Mouse (Mus musculus): ENCODE measurements around the gene Dph7. TPM values are rescaled to one million over a fixed set of nuclear protein-coding genes. Genes with fewer than 3 reads are reported as not detected.
A peak's percentile ranks its signal among the peaks of the same experiment; 100 is the strongest.

Gene Dph7
- polyA plus RNA-seq, 1 experiment from 2014 or later = 31.2 TPM

DNA sequence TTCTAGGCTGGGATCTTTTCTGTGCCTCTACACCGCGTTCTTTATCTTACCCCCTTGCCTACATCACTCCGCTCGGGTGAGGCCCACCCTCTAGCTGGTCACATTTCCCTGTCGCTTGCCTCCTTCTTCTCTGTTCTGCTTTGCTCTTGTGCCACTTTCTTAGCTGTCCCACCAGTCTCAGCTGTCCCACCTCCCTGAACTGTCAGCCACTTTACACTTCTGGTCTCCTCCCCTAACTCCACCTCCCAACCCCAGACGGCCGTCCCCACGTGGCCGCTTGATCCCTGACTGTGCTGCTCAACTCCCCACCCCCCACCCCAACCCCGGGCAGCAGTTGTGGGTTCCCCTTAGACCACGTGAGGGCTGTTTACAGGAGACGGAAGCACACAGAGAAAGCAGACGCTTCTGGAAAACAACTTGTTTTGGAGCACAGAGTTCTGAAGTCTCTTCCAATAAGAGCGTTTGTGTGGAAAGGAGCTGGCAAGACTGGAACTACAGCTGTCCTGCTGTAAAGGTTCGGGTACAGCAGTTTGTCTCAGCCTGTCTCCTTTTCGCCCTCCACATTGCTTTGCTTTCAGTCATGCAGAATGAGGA, 13.6 kb downstream of the Dph7 start, which contains the start of gene Pnpla7:
Gene Pnpla7, plus strand, starts transcription at position 330 of the 594 bp plus-strand sequence.
- H3K4me3 ChIP-seq (replicated peaks) = peak within 1 kb of the TSS; percentile 77
- H3K9ac ChIP-seq = peak within 1 kb of the TSS; percentile 80
- no peaks in the 10 kb centered on the region for H3K9me3 ChIP-seq
- peaks cover 25% of the 10 kb centered on the region for H3K36me3 ChIP-seq (replicated peaks)
- peaks cover 21% of the 10 kb centered on the region for H3K4me1 ChIP-seq
- no peaks in the 10 kb centered on the region for H3K27me3 ChIP-seq
- peak; percentile 51 for ATAC-seq (ENCODE audit: low FRiP score)
- H3K27ac ChIP-seq = peak within 1 kb of the TSS; percentile 91
- under 1% methylated on average over 16 of the region's 16 CpGs for WGBS
- peak within 1 kb of the TSS; percentile 94 for H3K4me2 ChIP-seq

DNA sequence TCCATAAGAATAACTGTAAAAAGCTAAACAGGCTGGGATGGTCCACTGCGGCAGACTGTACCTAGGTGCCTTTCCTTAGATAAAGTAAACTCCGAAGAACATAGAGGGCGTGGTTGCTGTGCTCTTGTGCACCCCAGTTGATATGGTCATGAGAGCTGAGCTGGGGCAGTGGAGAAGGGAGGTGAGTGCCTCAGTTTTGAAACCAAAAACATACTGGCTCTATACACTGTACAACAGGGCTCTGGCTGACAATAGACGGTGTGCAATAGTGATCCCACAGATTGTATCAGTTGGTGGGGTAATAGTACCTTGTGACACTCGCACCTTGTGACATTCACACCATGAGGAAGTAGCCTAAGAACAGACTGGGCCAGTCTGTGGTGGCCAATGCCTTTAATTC, 14.8 kb downstream of the Dph7 start:
- H3K27ac ChIP-seq = no peak overlapping the region
- ATAC-seq (ENCODE audit: low FRiP score) = no peak
- peaks cover 21% of the 10 kb centered on the region for H3K4me1 ChIP-seq
- no peak overlapping the region for H3K4me2 ChIP-seq
- WGBS = 95% methylated on average over 5 of the region's 5 CpGs
- H3K27me3 ChIP-seq = no peaks in the 10 kb centered on the region
- no peak overlapping the region for H3K9ac ChIP-seq
- no peak overlapping the region for H3K4me3 ChIP-seq (replicated peaks)
- H3K36me3 ChIP-seq (replicated peaks) = peaks cover 14% of the 10 kb centered on the region; the same call in 1 of the 2 replicates
- H3K9me3 ChIP-seq = no peaks in the 10 kb centered on the region

DNA sequence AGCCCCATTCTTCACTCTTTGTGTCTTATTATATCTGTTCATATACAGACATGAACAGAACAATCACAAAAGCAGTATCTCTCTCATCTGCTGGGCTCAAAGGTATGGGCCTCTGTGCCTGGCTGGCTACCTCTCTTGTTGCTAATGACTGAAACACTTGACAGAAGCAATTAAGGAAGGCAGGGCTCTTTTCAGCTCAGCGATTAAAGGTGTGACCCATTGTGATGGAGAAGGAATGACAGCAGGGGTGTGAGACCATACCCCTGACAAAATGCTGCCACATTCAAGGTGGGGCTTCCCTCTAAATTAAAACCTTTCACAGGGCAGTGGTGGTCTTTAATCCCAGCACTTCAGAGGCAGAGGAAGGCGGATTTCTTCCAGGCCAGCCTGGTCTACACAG, 25.6 kb downstream of the Dph7 start:
- H3K4me1 ChIP-seq = no peaks in the 10 kb centered on the region
- ATAC-seq (ENCODE audit: low FRiP score) = no peak

DNA sequence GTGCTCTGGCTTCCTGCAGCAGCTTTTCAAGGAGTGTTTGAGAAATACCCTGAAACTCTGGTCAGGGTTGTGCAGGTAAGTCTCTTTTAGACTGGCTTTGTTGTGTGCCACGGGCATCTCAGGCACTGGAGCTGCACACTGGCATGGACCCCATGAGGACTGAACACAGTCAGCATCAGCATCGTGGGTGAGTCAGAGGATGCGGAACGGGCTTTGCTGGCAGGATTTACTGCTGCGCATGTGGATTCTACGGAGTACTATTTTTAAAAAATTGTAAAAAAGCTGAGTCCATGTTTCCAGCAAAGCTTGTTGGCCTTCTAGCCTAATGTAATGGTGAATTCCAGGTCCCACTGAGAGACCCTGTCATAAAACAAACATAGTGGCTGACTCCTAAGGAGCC, 33.1 kb downstream of the Dph7 start:
- ATAC-seq (ENCODE audit: low FRiP score) = no peak
- H3K27ac ChIP-seq = no peak overlapping the region
- no peaks in the 10 kb centered on the region for H3K9me3 ChIP-seq
- no peaks in the 10 kb centered on the region for H3K36me3 ChIP-seq (replicated peaks)
- no peak overlapping the region for H3K4me3 ChIP-seq (replicated peaks)
- H3K4me1 ChIP-seq = no peaks in the 10 kb centered on the region
- H3K9ac ChIP-seq = no peak overlapping the region
- no peak overlapping the region for H3K4me2 ChIP-seq
- 90% methylated on average over 6 of the region's 6 CpGs for whole genome bisulfite sequencing
- H3K27me3 ChIP-seq = no peaks in the 10 kb centered on the region

More for the DNA sequence above, 25.6 kb downstream of the Dph7 start:
- no peaks in the 10 kb centered on the region for H3K36me3 ChIP-seq (replicated peaks)
- no peaks in the 10 kb centered on the region for H3K9me3 ChIP-seq
- H3K4me3 ChIP-seq (replicated peaks) = no peak overlapping the region
- H3K9ac ChIP-seq = no peak overlapping the region
- H3K4me2 ChIP-seq = no peak overlapping the region
- H3K27me3 ChIP-seq = no peaks in the 10 kb centered on the region
- no peak overlapping the region for H3K27ac ChIP-seq
- 62% methylated on average over 2 of the region's 2 CpGs for WGBS

DNA sequence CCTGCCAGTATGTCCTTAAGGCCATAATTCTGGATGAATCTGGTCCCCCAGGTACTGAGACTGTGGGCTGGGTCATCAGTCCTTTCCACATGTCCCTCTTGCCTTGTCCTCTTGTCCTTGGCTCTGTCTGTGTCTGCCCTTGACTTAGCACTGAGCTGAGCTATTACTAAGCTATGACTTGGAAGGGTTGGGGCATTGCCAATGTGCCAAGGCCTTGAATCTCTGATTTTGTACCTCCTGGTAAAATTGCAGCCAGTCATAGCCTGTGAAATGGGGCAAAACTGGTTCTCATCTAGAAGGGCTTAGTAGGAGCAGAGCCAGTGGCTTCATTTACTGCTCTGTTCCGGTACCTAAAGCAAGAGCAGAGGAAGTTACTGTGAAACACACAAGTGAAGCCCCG, 34.3 kb downstream of the Dph7 start:
- H3K36me3 ChIP-seq (replicated peaks) = no peaks in the 10 kb centered on the region
- WGBS = 99% methylated on average over 2 of the region's 2 CpGs
- H3K9ac ChIP-seq = no peak overlapping the region

DNA sequence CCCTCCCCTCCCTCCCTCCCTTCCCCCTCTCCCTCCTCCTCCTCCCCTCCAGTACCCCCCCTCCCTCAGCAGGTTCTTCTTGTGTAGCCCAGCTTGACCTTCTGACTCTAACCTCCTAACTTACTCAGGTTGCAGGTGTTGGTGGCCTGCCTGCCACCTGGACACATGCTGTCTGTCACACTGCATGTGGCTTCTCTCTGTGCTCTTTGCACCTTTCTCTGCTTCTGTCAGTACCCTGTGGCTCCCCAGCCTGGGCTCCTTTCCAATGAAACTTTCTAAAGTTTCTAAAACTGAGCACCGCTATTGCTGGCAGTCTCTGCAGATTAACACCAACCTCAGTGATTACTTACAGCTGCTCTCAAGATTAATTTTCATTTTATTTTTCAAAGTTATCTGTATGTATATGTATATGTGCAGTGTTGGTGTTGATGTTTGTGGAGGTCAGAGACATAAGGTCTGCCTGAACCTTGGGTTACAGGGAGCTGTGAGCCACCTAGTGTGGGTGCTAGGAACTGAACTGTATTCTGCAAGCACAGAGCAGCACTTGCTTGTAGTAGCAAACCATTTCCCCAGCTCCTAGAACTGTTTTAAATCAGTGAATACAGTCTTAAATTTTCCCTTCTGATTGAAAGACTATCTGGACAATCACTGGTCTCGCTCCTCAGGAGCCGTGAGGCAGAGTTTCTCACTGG, 38.5 kb downstream of the Dph7 start:
- Histone ChIP-seq H3K27ac (no peak overlapping the region), H3K9ac (no peak overlapping the region), H3K4me1 (no peaks in the 10 kb centered on the region), H3K36me3 (replicated peaks) (no peaks in the 10 kb centered on the region), H3K27me3 (no peaks in the 10 kb centered on the region), H3K4me3 (replicated peaks) (no peak overlapping the region), H3K9me3 (no peaks in the 10 kb centered on the region), H3K4me2 (no peak overlapping the region)
- WGBS = 87% methylated on average over 3 of the region's 3 CpGs
- no peak for ATAC-seq (ENCODE audit: low FRiP score)

More for the DNA sequence above, 34.3 kb downstream of the Dph7 start:
- Histone ChIP-seq H3K4me3 (replicated peaks) (no peak overlapping the region), H3K4me1 (no peaks in the 10 kb centered on the region), H3K9me3 (no peaks in the 10 kb centered on the region), H3K27me3 (no peaks in the 10 kb centered on the region), H3K4me2 (no peak overlapping the region), H3K27ac (no peak overlapping the region)
- no peak for ATAC-seq (ENCODE audit: low FRiP score)

DNA sequence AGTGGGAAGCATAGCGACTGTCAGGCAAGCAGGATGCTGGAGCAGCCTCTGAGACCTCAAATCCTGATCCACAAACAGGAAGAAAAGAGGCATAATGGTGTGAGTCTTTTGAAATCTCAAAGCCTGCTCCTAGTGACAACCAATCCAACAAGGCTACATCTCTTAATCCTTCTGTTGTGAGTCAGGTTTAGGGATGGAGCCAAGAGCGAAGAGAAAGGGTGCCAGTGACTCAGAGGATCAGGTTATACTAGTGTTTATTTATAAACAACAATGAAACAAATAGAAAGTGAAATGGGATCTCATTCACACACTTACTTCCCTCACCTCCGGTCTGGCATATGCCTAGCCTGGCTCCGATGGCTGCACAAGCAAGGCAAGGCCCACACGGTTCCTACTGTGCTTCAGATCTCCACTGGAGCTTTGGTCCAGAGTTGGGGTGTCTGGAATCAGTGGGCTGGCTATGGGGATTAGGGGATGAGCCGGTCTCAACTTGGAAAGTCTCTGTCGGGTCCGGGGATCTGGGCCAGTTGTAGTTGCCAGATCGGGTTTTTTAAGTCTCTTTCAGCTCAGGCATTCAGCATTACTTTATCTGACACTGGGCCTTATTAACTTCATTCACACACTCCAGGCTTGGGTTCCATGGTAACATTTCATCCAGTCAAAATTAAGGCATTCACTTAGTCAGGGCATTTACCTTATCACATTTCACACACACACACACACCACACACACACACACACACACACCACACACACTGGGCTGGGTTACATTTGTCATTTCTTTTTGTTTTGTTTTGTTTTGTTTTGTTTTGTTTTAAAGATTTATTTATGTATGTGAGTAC, 42.0 kb downstream of the Dph7 start:
- Histone ChIP-seq H3K9ac (no peak overlapping the region), H3K36me3 (replicated peaks) (no peaks in the 10 kb centered on the region), H3K4me2 (no peak overlapping the region; the same call in 1 of the 2 replicates), H3K9me3 (no peaks in the 10 kb centered on the region), H3K27me3 (no peaks in the 10 kb centered on the region), H3K27ac (no peak overlapping the region), H3K4me3 (replicated peaks) (no peak overlapping the region), H3K4me1 (no peaks in the 10 kb centered on the region)
- no peak for ATAC-seq (ENCODE audit: low FRiP score)
- 63% methylated on average over 9 of the region's 9 CpGs for WGBS

DNA sequence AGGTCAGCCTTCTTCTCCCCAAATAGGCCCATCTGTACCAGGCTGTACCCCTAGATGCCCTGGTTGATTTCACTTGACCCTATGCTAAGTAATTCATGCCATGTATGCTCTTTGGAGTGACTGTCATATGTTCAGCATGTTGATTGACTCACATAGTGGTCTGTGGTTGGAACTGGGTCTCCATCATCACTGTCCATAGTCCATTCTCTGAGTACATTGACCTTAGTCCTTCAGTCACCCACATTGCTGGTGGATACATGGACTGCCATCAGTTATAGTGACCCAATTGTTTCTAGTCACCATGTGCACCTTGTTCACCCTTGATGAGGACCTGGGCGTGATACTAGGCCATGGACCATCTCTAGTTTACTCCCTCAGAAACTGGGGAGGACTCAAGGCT, 44.6 kb downstream of the Dph7 start:
- H3K4me1 ChIP-seq = no peaks in the 10 kb centered on the region
- no peaks in the 10 kb centered on the region for H3K9me3 ChIP-seq
- ATAC-seq (ENCODE audit: low FRiP score) = no peak
- no peak overlapping the region for H3K27ac ChIP-seq
- H3K9ac ChIP-seq = no peak overlapping the region
- H3K27me3 ChIP-seq = no peaks in the 10 kb centered on the region
- H3K36me3 ChIP-seq (replicated peaks) = no peaks in the 10 kb centered on the region
- H3K4me3 ChIP-seq (replicated peaks) = no peak overlapping the region
- H3K4me2 ChIP-seq = no peak overlapping the region
- WGBS = 88% methylated on average over 1 of the region's 1 CpGs

DNA sequence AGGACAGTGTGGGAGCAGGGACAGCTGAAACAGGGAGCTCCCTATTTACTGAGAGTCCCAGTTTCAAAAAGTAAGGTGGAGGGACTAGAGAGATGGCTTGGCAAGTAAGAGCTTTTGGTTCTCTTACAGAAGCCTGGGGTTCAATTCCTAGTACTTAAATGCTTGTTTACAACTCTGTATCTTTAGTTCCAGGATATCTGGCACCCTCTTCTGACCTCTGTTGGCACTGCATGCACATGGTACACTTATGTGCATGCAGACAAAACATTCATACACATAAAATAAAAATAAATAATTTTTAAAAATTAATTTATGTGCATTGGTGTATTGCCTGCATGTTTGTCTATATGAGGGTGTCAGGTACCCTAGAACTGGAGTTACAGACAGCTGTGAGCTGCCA, 46.0 kb downstream of the Dph7 start:
- no peaks in the 10 kb centered on the region for H3K27me3 ChIP-seq
- no peak overlapping the region for H3K4me2 ChIP-seq
- H3K36me3 ChIP-seq (replicated peaks) = no peaks in the 10 kb centered on the region
- no peaks in the 10 kb centered on the region for H3K9me3 ChIP-seq
- no peaks in the 10 kb centered on the region for H3K4me1 ChIP-seq
- no peak overlapping the region for H3K4me3 ChIP-seq (replicated peaks)
- no peak overlapping the region for H3K27ac ChIP-seq
- no peak for ATAC-seq (ENCODE audit: low FRiP score)
- no peak overlapping the region for H3K9ac ChIP-seq

Small RNAs within 50 kb of the gene (microRNA-seq; reads per million reads assigned to microRNA genes)
- gene Gm22875 = not detected

Other genes starting within 250 kb of the Dph7 start
- gene Cacna1b, start 199.2 kb upstream of the Dph7 start, polyA plus RNA-seq (2016; fragmentation: Nextera tagmentation; extraction: Ambion mirVana) = 3.0 and 5.8 TPM in 2 replicates
- 147 and 148 TPM in 2 replicates for gene Ehmt1, start 42.8 kb upstream of the Dph7 start, polyA plus RNA-seq (2016; fragmentation: Nextera tagmentation; extraction: Ambion mirVana)
- 15.2 and 17.4 TPM in 2 replicates for gene Arrdc1, start 27.1 kb upstream of the Dph7 start, polyA plus RNA-seq (2016; fragmentation: Nextera tagmentation; extraction: Ambion mirVana)
- 21.8 and 21.9 TPM in 2 replicates for gene Zmynd19, start 12.6 kb upstream of the Dph7 start, polyA plus RNA-seq (2016; fragmentation: Nextera tagmentation; extraction: Ambion mirVana)
- gene Mrpl41, start 12.7 kb downstream of the Dph7 start, polyA plus RNA-seq (2016; fragmentation: Nextera tagmentation; extraction: Ambion mirVana) = 132 and 143 TPM in 2 replicates
- gene Pnpla7, start 13.6 kb downstream of the Dph7 start, polyA plus RNA-seq (2016; fragmentation: Nextera tagmentation; extraction: Ambion mirVana) = 3.3 and 4.4 TPM in 2 replicates
- gene Nsmf, start 92.0 kb downstream of the Dph7 start, polyA plus RNA-seq (2016; fragmentation: Nextera tagmentation; extraction: Ambion mirVana) = 103 and 112 TPM in 2 replicates
- gene Entpd8, start 117.9 kb downstream of the Dph7 start, polyA plus RNA-seq (2016; fragmentation: Nextera tagmentation; extraction: Ambion mirVana) = not detected in 2 replicates
- gene Noxa1, start 132.7 kb downstream of the Dph7 start, polyA plus RNA-seq (2016; fragmentation: Nextera tagmentation; extraction: Ambion mirVana) = 0.24 TPM in 1 of 2 replicates, not detected in the other
- 76.8 and 81.0 TPM in 2 replicates for gene Nrarp, start 218.4 kb downstream of the Dph7 start, polyA plus RNA-seq (2016; fragmentation: Nextera tagmentation; extraction: Ambion mirVana)
- 0.62 and 1.0 TPM in 2 replicates for gene Tor4a, start 234.5 kb downstream of the Dph7 start, polyA plus RNA-seq (2016; fragmentation: Nextera tagmentation; extraction: Ambion mirVana)
- gene Nelfb, start 249.1 kb downstream of the Dph7 start, polyA plus RNA-seq (2016; fragmentation: Nextera tagmentation; extraction: Ambion mirVana) = 106 and 111 TPM in 2 replicates